Mouse (Mus musculus): ENCODE data around the gene Bcat1. TPM values are rescaled to one million over a fixed set of nuclear protein-coding genes. Genes with fewer than 3 reads are reported as not detected.
A peak's percentile ranks its signal among the peaks of the same experiment; 100 is the strongest.

Bcat1 gene
- polyA plus RNA-seq, 1 experiment from 2014 or later: 126 TPM

DNA sequence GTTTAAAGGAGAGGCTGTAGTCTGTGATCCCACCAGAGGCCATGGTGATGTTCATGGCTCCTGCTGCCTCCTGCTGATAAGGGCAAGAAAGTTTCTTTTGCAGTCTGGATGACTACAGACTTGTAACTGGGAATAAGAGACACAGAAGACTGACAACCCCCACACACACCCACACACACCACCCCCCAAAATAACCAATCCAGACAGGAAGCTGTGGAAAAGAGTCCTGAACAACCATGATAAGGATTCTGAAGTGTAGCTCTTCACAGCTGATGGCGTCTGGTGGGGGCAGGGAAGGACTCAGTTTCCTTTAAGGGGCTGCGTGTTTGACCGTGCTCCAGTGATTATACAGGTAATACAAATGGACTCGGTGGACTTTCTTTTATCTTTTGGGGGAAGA, 13.4 kb upstream of the Bcat1 start:
- Histone ChIP-seq H3K4me1 (no peaks in the 10 kb centered on the region), H3K27ac (replicated peaks) (no peak overlapping the region), H3K36me3 (replicated peaks) (no peaks in the 10 kb centered on the region), H3K9me3 (no peaks in the 10 kb centered on the region), H3K4me3 (no peak overlapping the region), H3K27me3 (replicated peaks; ENCODE audit: low read depth, poor library complexity, severe bottlenecking) (no peaks in the 10 kb centered on the region)
- DNase-seq (ENCODE audit: low spot score): no peak
- WGBS: 80% methylated on average over 4 of the region's 4 CpGs

DNA sequence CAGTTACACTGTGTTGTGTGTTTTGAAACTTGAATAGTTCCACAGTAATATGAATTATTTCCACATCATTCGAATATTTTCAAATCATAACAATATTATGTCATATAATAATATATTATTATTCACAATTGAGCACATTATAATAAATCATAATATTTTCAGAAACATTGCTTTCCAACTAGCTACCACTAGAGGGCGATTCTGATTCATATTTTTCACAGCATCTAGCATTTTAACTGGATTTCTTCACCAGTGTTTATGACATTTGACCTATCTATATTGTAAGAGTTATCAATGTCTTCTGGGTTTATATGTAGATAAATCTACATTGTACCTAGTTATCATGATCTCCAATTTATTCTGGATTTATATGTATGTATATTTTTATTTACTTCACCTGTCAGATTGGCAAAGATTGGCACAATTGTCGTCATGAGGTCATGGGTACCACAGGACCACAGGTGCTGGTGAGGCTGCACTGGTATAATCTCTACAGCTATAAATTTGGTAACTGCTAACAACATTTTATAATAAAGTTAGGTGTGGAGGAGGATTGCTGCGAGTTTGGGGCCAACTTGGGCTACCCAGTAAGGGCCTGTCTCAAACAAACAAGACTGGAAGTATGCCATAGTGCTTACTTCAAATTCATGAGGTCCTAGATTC, 12.6 kb upstream of the Bcat1 start:
- no peak for DNase-seq (ENCODE audit: low spot score)
- H3K27ac ChIP-seq (replicated peaks): no peak overlapping the region
- no peaks in the 10 kb centered on the region for H3K36me3 ChIP-seq (replicated peaks)
- no peaks in the 10 kb centered on the region for H3K4me1 ChIP-seq
- 47% methylated on average over 4 of the region's 4 CpGs for WGBS
- no peaks in the 10 kb centered on the region for H3K27me3 ChIP-seq (replicated peaks; ENCODE audit: low read depth, poor library complexity, severe bottlenecking)
- H3K9me3 ChIP-seq: no peaks in the 10 kb centered on the region
- no peak overlapping the region for H3K4me3 ChIP-seq

DNA sequence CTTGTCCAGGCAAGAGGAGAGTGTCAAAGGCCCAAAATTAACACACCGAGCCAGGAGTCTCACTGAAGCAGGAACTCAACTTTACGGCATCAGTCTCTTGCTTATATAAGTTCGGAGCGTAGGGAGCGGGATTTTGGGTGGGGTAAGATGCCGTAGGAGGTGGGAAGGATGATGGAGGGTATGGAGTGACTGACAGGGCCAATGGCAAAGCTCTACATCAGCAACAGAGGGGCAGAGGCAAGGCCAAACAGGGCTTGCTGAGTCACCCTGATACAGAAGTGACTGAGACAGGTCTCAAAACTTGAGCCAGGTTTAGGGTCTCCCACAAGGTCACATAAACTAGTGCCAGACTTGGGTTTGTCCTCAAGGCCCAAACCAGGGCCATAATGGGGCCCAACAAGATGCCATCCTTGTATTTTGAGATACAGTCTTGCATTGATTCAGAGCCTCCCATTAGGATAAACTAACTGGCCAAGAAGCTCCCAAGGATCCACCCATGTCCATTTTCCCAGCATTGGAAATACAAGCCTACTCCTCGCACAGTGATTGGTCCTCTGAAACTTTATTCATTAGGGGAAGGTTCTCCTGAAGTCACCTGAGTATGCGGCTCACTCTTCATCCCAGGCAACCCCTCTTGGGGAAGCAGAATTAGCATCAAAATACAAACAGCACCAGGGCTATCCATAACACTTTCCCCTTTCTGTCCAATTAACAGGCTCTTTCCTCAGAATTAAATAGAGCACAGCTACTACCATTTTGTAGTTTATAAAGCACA, 8.5 kb upstream of the Bcat1 start:
- DNase-seq (ENCODE audit: low spot score): no peak
- no peaks in the 10 kb centered on the region for H3K9me3 ChIP-seq

DNA sequence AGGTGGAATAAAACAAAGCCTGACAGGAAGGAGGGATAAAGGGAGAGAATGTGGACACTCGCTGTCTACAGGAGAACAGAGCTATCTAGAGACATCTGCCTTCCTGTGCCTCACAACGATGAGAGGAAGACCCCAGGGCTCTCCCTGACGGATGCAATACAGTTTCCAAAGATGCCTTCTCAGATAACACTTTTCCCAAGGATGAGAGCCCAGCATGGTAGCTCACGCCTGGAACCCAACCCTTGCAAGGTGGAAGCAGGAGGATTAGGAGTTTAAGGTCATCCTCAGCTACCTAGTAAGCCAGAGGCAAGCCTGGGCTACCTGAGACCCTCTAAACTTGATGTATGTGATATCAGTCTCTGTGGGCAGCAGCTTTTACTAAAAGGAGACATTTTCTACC, 5.7 kb upstream of the Bcat1 start:
- no peak overlapping the region for H3K4me3 ChIP-seq
- WGBS: 68% methylated on average over 4 of the region's 4 CpGs
- H3K36me3 ChIP-seq (replicated peaks): no peaks in the 10 kb centered on the region
- 0 out of 2 replicates have a peak, but pooled peaks cover 4% of the 10 kb centered on the region for H3K4me1 ChIP-seq
- H3K27me3 ChIP-seq (replicated peaks; ENCODE audit: low read depth, poor library complexity, severe bottlenecking): no peaks in the 10 kb centered on the region
- H3K27ac ChIP-seq (replicated peaks): no peak overlapping the region
- H3K9me3 ChIP-seq: no peaks in the 10 kb centered on the region
- no peak for DNase-seq (ENCODE audit: low spot score)

More for the DNA sequence above, 8.5 kb upstream of the Bcat1 start:
- WGBS: 93% methylated on average over 8 of the region's 8 CpGs
- Histone ChIP-seq H3K27me3 (replicated peaks; ENCODE audit: low read depth, poor library complexity, severe bottlenecking) (no peaks in the 10 kb centered on the region), H3K4me1 (0 out of 2 replicates have a peak, but pooled peaks cover 4% of the 10 kb centered on the region), H3K36me3 (replicated peaks) (no peaks in the 10 kb centered on the region), H3K4me3 (no peak overlapping the region), H3K27ac (replicated peaks) (no peak overlapping the region)

DNA sequence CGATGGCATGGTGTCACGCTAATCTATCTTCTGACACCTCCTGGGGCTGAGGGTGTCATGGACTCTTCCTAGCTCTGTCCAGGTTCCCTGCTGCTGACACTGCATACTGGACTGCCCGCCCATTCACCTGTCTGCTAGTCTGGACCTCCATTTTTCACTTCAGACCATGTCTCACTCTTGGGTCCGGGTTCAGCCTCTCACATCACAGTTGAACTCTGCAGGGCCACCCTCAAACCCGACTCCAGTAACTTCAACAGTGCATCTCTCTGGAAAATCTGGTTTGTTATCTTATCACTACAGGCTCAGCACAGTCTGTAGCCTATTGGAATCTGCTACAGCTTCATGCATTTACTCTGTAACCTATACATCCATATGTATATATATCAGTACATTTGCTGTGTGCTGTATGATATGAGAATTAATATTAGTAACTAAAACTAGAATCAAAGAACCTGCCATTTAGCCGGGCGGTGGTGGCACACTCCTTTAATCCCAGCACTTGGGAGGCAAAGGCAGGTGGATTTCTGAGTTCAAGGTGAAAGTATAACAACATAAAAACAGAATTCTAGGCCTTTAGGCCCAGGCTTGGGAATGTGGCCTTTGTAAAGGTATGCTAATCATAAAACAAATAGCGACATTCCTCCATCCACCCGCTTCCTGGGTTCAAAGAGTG, 3.2 kb upstream of the Bcat1 start:
- Histone ChIP-seq H3K4me3 (no peak overlapping the region), H3K9me3 (no peaks in the 10 kb centered on the region), H3K27ac (replicated peaks) (no peak overlapping the region), H3K36me3 (replicated peaks) (no peaks in the 10 kb centered on the region), H3K4me1 (peaks cover 21% of the 10 kb centered on the region), H3K27me3 (replicated peaks; ENCODE audit: low read depth, poor library complexity, severe bottlenecking) (no peaks in the 10 kb centered on the region)
- no peak for DNase-seq (ENCODE audit: low spot score)
- 78% methylated on average over 9 of the region's 9 CpGs for WGBS

DNA sequence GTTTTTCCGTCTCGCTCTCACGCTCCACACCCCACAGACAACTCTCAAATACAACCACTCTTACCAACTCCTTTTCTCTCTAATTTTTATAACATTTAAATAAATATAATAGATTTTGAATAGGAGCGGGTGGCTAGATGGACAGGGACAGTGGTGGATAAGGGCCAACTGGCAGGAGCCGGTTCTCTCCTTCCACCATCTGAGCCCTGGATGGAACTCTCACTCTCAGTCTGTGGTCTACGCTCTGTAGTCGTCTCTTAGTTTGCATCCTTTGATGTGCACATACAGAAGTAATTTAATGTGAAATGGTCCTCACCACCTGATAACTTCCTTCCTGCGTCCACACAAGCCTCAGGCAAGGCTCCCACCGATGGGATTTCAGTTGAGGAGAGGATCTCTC, 302 bp upstream of the Bcat1 start:
- Histone ChIP-seq H3K4me3 (peak overlapping the region; percentile 72), H3K9me3 (no peaks in the 10 kb centered on the region), H3K27me3 (replicated peaks; ENCODE audit: low read depth, poor library complexity, severe bottlenecking) (no peaks in the 10 kb centered on the region), H3K4me1 (peaks cover 29% of the 10 kb centered on the region), H3K27ac (replicated peaks) (peak overlapping the region; percentile 90), H3K36me3 (replicated peaks) (no peaks in the 10 kb centered on the region)
- WGBS: 9% methylated on average over 9 of the region's 9 CpGs
- DNase-seq (ENCODE audit: low spot score): peak; percentile 39

DNA sequence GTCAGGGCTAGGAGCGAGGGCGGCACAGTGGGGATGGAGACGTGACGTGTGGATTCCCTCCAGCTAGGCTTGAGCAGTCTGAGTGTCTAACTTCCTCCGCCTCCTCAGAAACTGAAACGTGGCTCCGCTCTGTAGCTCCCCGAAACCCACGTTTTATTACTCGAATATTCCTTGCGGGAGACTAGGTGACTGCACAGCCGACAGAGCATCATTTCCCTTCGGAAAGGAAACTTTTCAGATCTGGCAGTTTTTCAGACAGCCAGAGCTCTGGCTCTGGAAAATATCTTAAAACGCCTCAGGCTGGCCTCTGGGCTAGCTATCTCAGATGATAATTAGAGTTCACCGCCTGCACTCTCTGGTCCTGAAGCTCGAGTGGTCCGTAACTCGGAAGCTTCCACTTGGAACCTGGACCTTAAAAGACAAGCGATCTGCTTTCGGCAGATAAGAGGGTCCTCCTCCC, 866 bp downstream of the Bcat1 start:
- Histone ChIP-seq H3K9me3 (no peaks in the 10 kb centered on the region), H3K4me3 (peak overlapping the region; percentile 72), H3K36me3 (replicated peaks) (no peaks in the 10 kb centered on the region), H3K4me1 (peaks cover 29% of the 10 kb centered on the region), H3K27ac (replicated peaks) (peak overlapping the region; percentile 90), H3K27me3 (replicated peaks; ENCODE audit: low read depth, poor library complexity, severe bottlenecking) (no peaks in the 10 kb centered on the region)
- peak; percentile 47 for DNase-seq (ENCODE audit: low spot score)
- under 1% methylated on average over 20 of the region's 20 CpGs for WGBS

DNA sequence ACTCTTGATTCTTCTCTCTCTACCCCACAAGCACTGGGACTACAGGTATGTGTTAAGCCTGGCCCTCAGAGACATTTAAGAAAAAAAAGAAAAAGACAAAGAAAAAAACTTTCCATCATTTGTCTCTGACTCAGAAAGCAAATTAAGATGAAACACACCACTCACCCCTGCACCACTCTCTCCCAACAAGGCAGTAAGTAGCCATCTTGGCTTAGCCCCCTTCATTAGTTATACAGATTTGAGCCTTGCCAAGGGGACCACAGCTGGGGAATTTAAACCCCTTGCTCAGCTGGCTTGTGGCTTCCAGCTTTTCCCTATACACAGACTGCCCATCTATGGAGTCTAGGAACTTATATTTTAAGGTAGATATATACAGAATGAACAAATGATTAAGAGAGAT, 1.5 kb downstream of the Bcat1 start:
- no peaks in the 10 kb centered on the region for H3K36me3 ChIP-seq (replicated peaks)
- DNase-seq (ENCODE audit: low spot score): no peak
- peak overlapping the region; percentile 72 for H3K4me3 ChIP-seq
- no peaks in the 10 kb centered on the region for H3K9me3 ChIP-seq
- H3K4me1 ChIP-seq: peaks cover 29% of the 10 kb centered on the region
- peak overlapping the region; percentile 90; the same call in 1 of the 2 replicates for H3K27ac ChIP-seq (replicated peaks)
- H3K27me3 ChIP-seq (replicated peaks; ENCODE audit: low read depth, poor library complexity, severe bottlenecking): no peaks in the 10 kb centered on the region

DNA sequence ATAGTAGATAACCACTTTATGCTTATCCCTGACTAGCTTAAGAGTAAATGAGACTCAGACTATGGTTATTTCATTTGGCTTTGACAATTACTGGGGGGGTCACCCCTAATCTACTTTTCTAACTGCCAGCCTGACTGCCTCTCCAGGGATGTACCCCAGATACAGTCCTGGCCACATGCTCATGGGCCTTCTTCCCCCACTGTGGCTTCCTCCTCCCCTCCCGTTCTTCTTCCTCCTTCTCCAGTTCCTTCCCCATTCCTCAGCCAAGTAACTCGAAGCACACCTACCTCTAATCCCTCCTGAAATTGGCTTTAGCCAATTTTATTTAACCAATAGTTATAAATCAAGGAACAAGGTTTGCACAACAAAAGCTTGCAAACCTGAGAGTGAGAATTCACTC, 6.1 kb downstream of the Bcat1 start:
- Histone ChIP-seq H3K27ac (replicated peaks) (no peak overlapping the region), H3K4me3 (no peak overlapping the region), H3K36me3 (replicated peaks) (no peaks in the 10 kb centered on the region; the same call in 1 of the 2 replicates), H3K27me3 (replicated peaks; ENCODE audit: low read depth, poor library complexity, severe bottlenecking) (no peaks in the 10 kb centered on the region), H3K9me3 (no peaks in the 10 kb centered on the region), H3K4me1 (peaks cover 39% of the 10 kb centered on the region)
- DNase-seq (ENCODE audit: low spot score): no peak
- WGBS: 75% methylated on average over 2 of the region's 2 CpGs

DNA sequence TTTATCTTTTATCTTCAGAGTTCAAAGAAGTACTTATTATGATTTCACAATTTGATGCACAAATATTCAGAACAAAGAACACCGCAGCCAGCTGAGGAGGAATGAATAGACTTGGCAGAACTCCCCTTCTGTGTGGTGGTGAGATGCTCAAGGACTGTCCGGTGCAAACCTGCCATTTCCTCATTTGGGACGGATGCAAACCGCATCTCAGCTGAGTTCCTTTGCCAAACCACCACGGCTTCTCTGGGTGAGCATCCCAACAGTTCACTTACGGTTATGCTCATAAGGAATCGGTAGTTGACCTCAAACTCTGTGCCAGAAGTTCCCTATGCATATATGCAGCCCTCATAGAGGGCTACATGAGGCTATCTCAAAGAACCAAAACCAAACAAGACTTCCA, 6.6 kb downstream of the Bcat1 start:
- DNase-seq (ENCODE audit: low spot score): no peak
- H3K36me3 ChIP-seq (replicated peaks): no peaks in the 10 kb centered on the region; the same call in 1 of the 2 replicates
- H3K4me3 ChIP-seq: no peak overlapping the region
- no peaks in the 10 kb centered on the region for H3K9me3 ChIP-seq
- peaks cover 35% of the 10 kb centered on the region for H3K4me1 ChIP-seq
- 95% methylated on average over 7 of the region's 7 CpGs for WGBS
- no peak overlapping the region for H3K27ac ChIP-seq (replicated peaks)
- H3K27me3 ChIP-seq (replicated peaks; ENCODE audit: low read depth, poor library complexity, severe bottlenecking): no peaks in the 10 kb centered on the region

DNA sequence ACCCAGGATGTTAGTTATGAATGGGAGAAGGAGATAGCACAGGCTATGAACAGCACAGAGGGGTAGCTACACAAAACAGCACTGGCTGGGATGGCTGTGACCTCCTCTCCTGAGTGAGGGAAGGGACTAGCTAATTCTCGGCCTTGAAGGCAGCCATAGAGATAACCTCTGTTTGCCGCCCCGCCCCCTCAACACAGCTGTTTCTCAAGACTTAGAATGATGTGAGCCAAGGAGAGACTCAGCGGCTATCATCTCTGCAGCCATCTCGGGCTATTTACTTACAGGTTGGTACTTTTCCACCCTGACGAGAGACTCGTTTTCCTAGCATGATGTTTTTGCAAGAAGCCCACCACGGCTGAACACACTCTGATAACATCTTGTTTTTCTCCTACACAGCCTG, 8.3 kb downstream of the Bcat1 start:
- no peak overlapping the region for H3K27ac ChIP-seq (replicated peaks)
- 76% methylated on average over 8 of the region's 8 CpGs for WGBS
- H3K27me3 ChIP-seq (replicated peaks; ENCODE audit: low read depth, poor library complexity, severe bottlenecking): no peaks in the 10 kb centered on the region
- H3K9me3 ChIP-seq: no peaks in the 10 kb centered on the region
- DNase-seq (ENCODE audit: low spot score): no peak
- peaks cover 27% of the 10 kb centered on the region for H3K4me1 ChIP-seq
- H3K36me3 ChIP-seq (replicated peaks): peaks cover 1% of the 10 kb centered on the region; the same call in 1 of the 2 replicates
- no peak overlapping the region for H3K4me3 ChIP-seq

DNA sequence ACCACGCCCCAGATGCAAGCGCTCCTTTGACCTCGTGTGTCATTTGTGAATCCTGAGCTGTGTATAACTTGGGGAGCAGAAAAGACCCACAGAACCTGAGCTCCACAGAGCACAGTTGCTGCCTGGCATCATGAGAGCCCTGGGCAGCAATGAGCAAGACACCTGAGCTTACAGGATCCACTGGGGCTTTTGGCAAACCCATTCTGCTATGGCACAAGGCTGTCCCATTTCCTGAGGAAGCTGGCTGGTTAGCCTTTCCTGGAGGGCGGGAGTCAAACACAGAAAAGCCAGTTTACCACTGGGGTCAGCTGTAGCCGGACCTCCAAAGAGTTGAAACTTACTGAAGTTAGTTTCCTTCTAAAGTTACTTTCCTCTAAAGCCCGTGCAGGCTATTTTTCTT, 9.6 kb downstream of the Bcat1 start:
- Histone ChIP-seq H3K9me3 (no peaks in the 10 kb centered on the region), H3K27me3 (replicated peaks; ENCODE audit: low read depth, poor library complexity, severe bottlenecking) (no peaks in the 10 kb centered on the region), H3K27ac (replicated peaks) (no peak overlapping the region; the same call in 1 of the 2 replicates), H3K4me3 (no peak overlapping the region), H3K4me1 (peaks cover 29% of the 10 kb centered on the region), H3K36me3 (replicated peaks) (peaks cover 3% of the 10 kb centered on the region; the same call in 1 of the 2 replicates)
- no peak for DNase-seq (ENCODE audit: low spot score)
- 71% methylated on average over 6 of the region's 6 CpGs for WGBS
